Mouse (Mus musculus): Measurements from ENCODE around the gene Nfil3. TPM values are rescaled to one million over a fixed set of nuclear protein-coding genes. Genes with fewer than 3 reads are reported as not detected.

Gene Nfil3
- polyA plus RNA-seq, 1 experiment from 2014 or later = 15.8 TPM

GRCm38 (mm10) chr13:53011426-53011825 is 30.6 kb upstream of the Nfil3 start:
- no peak for ATAC-seq
- no peak overlapping the region for H3K9ac ChIP-seq (ENCODE audit: low read depth, low read length)
- H3K9me3 ChIP-seq (ENCODE audit: control insufficient read depth) = no peaks in the 10 kb centered on the region
- no peak overlapping the region for H3K27ac ChIP-seq (ENCODE audit: low read depth, low read length)
- WGBS = 41% methylated on average over 12 of the region's 12 CpGs
- H3K4me3 ChIP-seq (ENCODE audit: low read depth, low read length) = no peak overlapping the region
- TF ChIP-seq CTCF (IDR thresholded peaks at IDR 0.05; ENCODE audit: low read depth) = no peak
- no peaks in the 10 kb centered on the region for H3K4me1 ChIP-seq (replicated peaks; ENCODE audit: control insufficient read depth, insufficient read depth, low read length)
- no peaks in the 10 kb centered on the region for H3K36me3 ChIP-seq (ENCODE audit: control insufficient read depth, insufficient read depth)
- H3K27me3 ChIP-seq (replicated peaks; ENCODE audit: control insufficient read depth, insufficient read depth, low read length) = no peaks in the 10 kb centered on the region
- no peak overlapping the region for H3K4me2 ChIP-seq (replicated peaks; ENCODE audit: low read depth)

- no peak for ATAC-seq
Observed at GRCm38 (mm10) chr13:53008489-53009184, 27.8 kb upstream of the Nfil3 start.

GRCm38 (mm10) chr13:53007781-53008180 is 26.9 kb upstream of the Nfil3 start:
- Histone ChIP-seq H3K9me3 (ENCODE audit: control insufficient read depth) (no peaks in the 10 kb centered on the region), H3K9ac (ENCODE audit: low read depth, low read length) (no peak overlapping the region), H3K27ac (ENCODE audit: low read depth, low read length) (no peak overlapping the region), H3K36me3 (ENCODE audit: control insufficient read depth, insufficient read depth) (no peaks in the 10 kb centered on the region), H3K4me1 (replicated peaks; ENCODE audit: control insufficient read depth, insufficient read depth, low read length) (no peaks in the 10 kb centered on the region), H3K4me3 (ENCODE audit: low read depth, low read length) (no peak overlapping the region), H3K4me2 (replicated peaks; ENCODE audit: low read depth) (no peak overlapping the region), H3K27me3 (replicated peaks; ENCODE audit: control insufficient read depth, insufficient read depth, low read length) (no peaks in the 10 kb centered on the region)
- WGBS = 47% methylated on average over 3 of the region's 3 CpGs
- no peak for ATAC-seq
- peak; percentile 18; the same call in 1 of the 2 replicates for TF ChIP-seq CTCF (IDR thresholded peaks at IDR 0.05; ENCODE audit: low read depth)

More at GRCm38 (mm10) chr13:53008489-53009184, 27.8 kb upstream of the Nfil3 start:
- Histone ChIP-seq H3K4me2 (replicated peaks; ENCODE audit: low read depth) (no peak overlapping the region), H3K4me1 (replicated peaks; ENCODE audit: control insufficient read depth, insufficient read depth, low read length) (no peaks in the 10 kb centered on the region), H3K9me3 (ENCODE audit: control insufficient read depth) (no peaks in the 10 kb centered on the region), H3K9ac (ENCODE audit: low read depth, low read length) (no peak overlapping the region), H3K36me3 (ENCODE audit: control insufficient read depth, insufficient read depth) (no peaks in the 10 kb centered on the region), H3K27me3 (replicated peaks; ENCODE audit: control insufficient read depth, insufficient read depth, low read length) (no peaks in the 10 kb centered on the region), H3K27ac (ENCODE audit: low read depth, low read length) (no peak overlapping the region), H3K4me3 (ENCODE audit: low read depth, low read length) (no peak overlapping the region)
- no peak for TF ChIP-seq CTCF (IDR thresholded peaks at IDR 0.05; ENCODE audit: low read depth)
- 58% methylated on average over 7 of the region's 7 CpGs for WGBS

GRCm38 (mm10) chr13:53003286-53003685 is 22.4 kb upstream of the Nfil3 start:
- 30% methylated on average over 3 of the region's 3 CpGs for WGBS
- Histone ChIP-seq H3K4me1 (replicated peaks; ENCODE audit: control insufficient read depth, insufficient read depth, low read length) (no peaks in the 10 kb centered on the region), H3K27me3 (replicated peaks; ENCODE audit: control insufficient read depth, insufficient read depth, low read length) (no peaks in the 10 kb centered on the region), H3K36me3 (ENCODE audit: control insufficient read depth, insufficient read depth) (no peaks in the 10 kb centered on the region), H3K4me2 (replicated peaks; ENCODE audit: low read depth) (no peak overlapping the region), H3K9me3 (ENCODE audit: control insufficient read depth) (no peaks in the 10 kb centered on the region), H3K9ac (ENCODE audit: low read depth, low read length) (no peak overlapping the region), H3K4me3 (ENCODE audit: low read depth, low read length) (no peak overlapping the region), H3K27ac (ENCODE audit: low read depth, low read length) (no peak overlapping the region)
- ATAC-seq = no peak
- TF ChIP-seq CTCF (IDR thresholded peaks at IDR 0.05; ENCODE audit: low read depth) = no peak

- WGBS = 20% methylated on average over 2 of the region's 2 CpGs
- Histone ChIP-seq H3K9me3 (ENCODE audit: control insufficient read depth) (no peaks in the 10 kb centered on the region), H3K36me3 (ENCODE audit: control insufficient read depth, insufficient read depth) (no peaks in the 10 kb centered on the region), H3K27ac (ENCODE audit: low read depth, low read length) (no peak overlapping the region), H3K4me2 (replicated peaks; ENCODE audit: low read depth) (no peak overlapping the region), H3K4me3 (ENCODE audit: low read depth, low read length) (no peak overlapping the region), H3K4me1 (replicated peaks; ENCODE audit: control insufficient read depth, insufficient read depth, low read length) (no peaks in the 10 kb centered on the region), H3K27me3 (replicated peaks; ENCODE audit: control insufficient read depth, insufficient read depth, low read length) (no peaks in the 10 kb centered on the region), H3K9ac (ENCODE audit: low read depth, low read length) (no peak overlapping the region)
- TF ChIP-seq CTCF (IDR thresholded peaks at IDR 0.05; ENCODE audit: low read depth) = no peak
- ATAC-seq = no peak; the same call in 1 of the 2 replicates
Observed at GRCm38 (mm10) chr13:53001511-53001935, 20.6 kb upstream of the Nfil3 start.

GRCm38 (mm10) chr13:53000481-53000880 is 19.6 kb upstream of the Nfil3 start:
- Histone ChIP-seq H3K9me3 (ENCODE audit: control insufficient read depth) (no peaks in the 10 kb centered on the region), H3K4me3 (ENCODE audit: low read depth, low read length) (no peak overlapping the region), H3K4me2 (replicated peaks; ENCODE audit: low read depth) (no peak overlapping the region), H3K9ac (ENCODE audit: low read depth, low read length) (no peak overlapping the region), H3K4me1 (replicated peaks; ENCODE audit: control insufficient read depth, insufficient read depth, low read length) (no peaks in the 10 kb centered on the region), H3K36me3 (ENCODE audit: control insufficient read depth, insufficient read depth) (no peaks in the 10 kb centered on the region), H3K27me3 (replicated peaks; ENCODE audit: control insufficient read depth, insufficient read depth, low read length) (no peaks in the 10 kb centered on the region), H3K27ac (ENCODE audit: low read depth, low read length) (no peak overlapping the region)
- WGBS = 86% methylated on average over 2 of the region's 2 CpGs
- no peak for ATAC-seq
- TF ChIP-seq CTCF (IDR thresholded peaks at IDR 0.05; ENCODE audit: low read depth) = no peak
